Mouse (Mus musculus): Measurements from ENCODE around the gene Gng4.

GRCm38 (mm10) chr13:13783894-13784419, at the start of gene Gng4:
- TF ChIP-seq CTCF (IDR thresholded peaks at IDR 0.05; ENCODE audit: low read depth) (no peak), EP300 (IDR thresholded peaks at IDR 0.05; ENCODE audit: low read depth) (no peak)
